Mouse (Mus musculus): ENCODE measurements around the gene Btg3.

The Btg3 gene

GRCm38 (mm10) chr16:78301183-78301830 lies 75.7 kb downstream of the Btg3 start, which contains the start of gene Cxadr:
Gene Cxadr (plus strand): TSS chr16:78301489.
- DNase-seq (ENCODE audit: low read depth) = no peak

- DNase-seq (ENCODE audit: low read depth) = no peak
Observed at GRCm38 (mm10) chr16:78296114-78296513, 80.9 kb downstream of the Btg3 start.

GRCm38 (mm10) chr16:78295601-78296000 lies 81.4 kb downstream of the Btg3 start:
- DNase-seq (ENCODE audit: low read depth) = no peak

GRCm38 (mm10) chr16:78294606-78295275 lies 82.3 kb downstream of the Btg3 start:
- DNase-seq (ENCODE audit: low read depth) = no peak

- no peak for DNase-seq (ENCODE audit: low read depth)
Observed at GRCm38 (mm10) chr16:78294051-78294450, 82.9 kb downstream of the Btg3 start.

- DNase-seq (ENCODE audit: low read depth) = no peak
Observed at GRCm38 (mm10) chr16:78283231-78283630, 93.8 kb downstream of the Btg3 start.

Measured in c-Kit-positive CD71-negative TER-119-negative erythroid progenitor cells, embryonic 14.5 days (primary cell).